Mouse (Mus musculus) testis, adult 2 months (tissue): ENCODE results near the gene Pard3.

ENCODE experiments used
- CTCF ChIP-seq: fragments of 200-500 bp; IDR thresholded peaks from 2 replicates; pipeline ENCODE4 v1.5.1; 2012; ENCODE audit warnings: low read depth, mild to moderate bottlenecking, inconsistent platforms, low read length, moderate library complexity; ENCODE audit not compliant: control insufficient read depth, insufficient read depth, insufficient replicate concordance
- POLR2A ChIP-seq: fragments of 200-500 bp; IDR thresholded peaks from 2 replicates; pipeline ENCODE4 v1.6.1; 2012; ENCODE audit warnings: low read depth, mild to moderate bottlenecking, inconsistent platforms, low read length, moderate library complexity; ENCODE audit not compliant: control insufficient read depth

DNA sequence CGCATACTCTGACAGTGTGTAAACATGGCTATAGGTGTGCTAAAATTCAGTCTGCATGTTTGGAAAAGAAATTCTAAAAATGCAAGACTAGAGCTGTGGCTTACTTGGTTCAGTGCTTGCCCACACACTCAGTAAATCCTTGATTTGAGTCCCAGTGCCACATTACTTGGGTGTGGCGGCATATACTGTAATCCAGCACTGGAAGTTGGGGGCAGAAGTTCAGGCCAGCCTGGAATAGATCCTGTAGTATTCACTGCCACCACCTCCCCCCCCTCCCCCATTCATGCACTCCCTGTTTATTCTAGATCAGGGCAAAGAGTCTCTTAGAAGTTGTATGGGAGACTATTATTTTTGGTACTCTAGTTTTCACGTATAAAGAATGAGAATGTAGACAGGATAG, 52.1 kb downstream of the Pard3 start:
- TF ChIP-seq POLR2A (no peak), CTCF (no peak)
